Comparison of ENCODE assay signal across 24 mouse cellular contexts in the genomic region with DNA sequence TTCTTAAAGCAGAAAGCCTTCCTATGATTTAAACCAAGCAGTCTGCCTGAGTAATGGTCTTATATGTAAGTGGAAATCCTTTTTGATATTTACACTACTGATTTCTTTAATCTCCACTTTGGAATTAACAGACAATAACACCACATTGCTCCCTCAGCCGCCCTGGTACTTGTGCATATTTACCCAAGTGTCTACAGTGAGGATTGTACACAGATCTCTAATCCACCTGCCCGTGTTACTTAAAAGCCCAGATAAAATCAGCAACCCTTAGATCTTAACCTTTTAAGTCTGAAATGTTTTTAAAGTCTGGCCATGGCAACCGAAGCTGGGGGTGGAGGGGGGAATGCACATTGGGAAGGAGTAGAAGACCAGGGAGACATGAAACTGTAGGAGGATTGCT.
A peak's percentile ranks its signal among the peaks of the same experiment; 100 is the strongest.
DNase-seq lines count a peak whose midpoint lies in the region; ATAC-seq and TF ChIP-seq lines count a peak whose summit lies in the region.
"Had no signal": no experiment of that assay in that cellular context is flagged by ENCODE, and none has a peak within 500 bp of the region (broad histone marks: within the 10 kb centered on the region; RNA-seq: fewer than 3 reads in every experiment).

No protein-coding gene starts in this region.

- H3K27ac ChIP-seq in heart, embryonic 11.5 days (ENCODE audit: low read depth, low read length), result no peak overlapping the region
- H3K27ac ChIP-seq in midbrain, embryonic 14.5 days (replicated peaks; ENCODE audit: low read depth, low read length), result no peak overlapping the region
- H3K27ac ChIP-seq in midbrain, embryonic 10.5 days (replicated peaks), result no peak overlapping the region
- H3K27ac ChIP-seq in limb, embryonic 12.5 days, result peak overlapping the region; percentile 35; the same call in 1 of the 2 replicates
- H3K27ac ChIP-seq in stomach, postnatal 0 days (replicated peaks), result no peak overlapping the region
- H3K27ac ChIP-seq: embryonic facial prominence, embryonic 12.5 days; forebrain, embryonic 13.5 days; gastrocnemius, adult 2 months; hindbrain, embryonic 12.5 days had no signal

- H3K9ac ChIP-seq in heart, embryonic 11.5 days (ENCODE audit: low read depth, low read length), result no peak overlapping the region
- H3K9ac ChIP-seq in midbrain, embryonic 14.5 days (replicated peaks; ENCODE audit: low read length), result no peak overlapping the region
- no peak overlapping the region for H3K9ac ChIP-seq in limb, embryonic 12.5 days (replicated peaks)
- H3K9ac ChIP-seq in stomach, postnatal 0 days (ENCODE audit: low read length), result no peak overlapping the region
- H3K9ac ChIP-seq: embryonic facial prominence, embryonic 12.5 days; forebrain, embryonic 13.5 days; hindbrain, embryonic 12.5 days had no signal

- no peak overlapping the region for H3K4me2 ChIP-seq in heart, embryonic 11.5 days
- H3K4me2 ChIP-seq in midbrain, embryonic 14.5 days (ENCODE audit: low read length), result no peak overlapping the region
- no peak overlapping the region for H3K4me2 ChIP-seq in limb, embryonic 12.5 days
- H3K4me2 ChIP-seq in stomach, postnatal 0 days (replicated peaks; ENCODE audit: low read depth), result no peak overlapping the region
- H3K4me2 ChIP-seq: embryonic facial prominence, embryonic 12.5 days; forebrain, embryonic 13.5 days; hindbrain, embryonic 12.5 days had no signal

- H3K4me1 ChIP-seq in heart, embryonic 11.5 days (ENCODE audit: control insufficient read depth, insufficient read depth, low read length), result no peaks in the 10 kb centered on the region
- no peaks in the 10 kb centered on the region for H3K4me1 ChIP-seq in midbrain, embryonic 14.5 days (ENCODE audit: control insufficient read depth, insufficient read depth, low read length)
- peaks cover 31% of the 10 kb centered on the region for H3K4me1 ChIP-seq in midbrain, embryonic 10.5 days
- peaks cover 37% of the 10 kb centered on the region for H3K4me1 ChIP-seq in limb, embryonic 12.5 days (replicated peaks)
- H3K4me1 ChIP-seq in stomach, postnatal 0 days (replicated peaks; ENCODE audit: control insufficient read depth, insufficient read depth), result no peaks in the 10 kb centered on the region
- H3K4me1 ChIP-seq: forebrain, embryonic 13.5 days; hindbrain, embryonic 12.5 days had no signal

- no peak for TF ChIP-seq CTCF in stomach, postnatal 0 days (IDR thresholded peaks at IDR 0.05; ENCODE audit: low read depth)

- DNase-seq in heart, adult 11 months, result peak; percentile 35
- DNase-seq in midbrain, embryonic 14.5 days, result peak; percentile 2
- no peak for DNase-seq in midbrain, embryonic 10.5 days (ENCODE audit: low spot score)
- DNase-seq in stomach, postnatal 0 days (ENCODE audit: low spot score), result peak; percentile 21
- DNase-seq in layer of hippocampus, adult 9-11 months, result no peak
- DNase-seq in cerebellum, adult 9-10 months, result no peak
- DNase-seq: adrenal gland, adult 8-10 months; adrenal gland, postnatal 36 days; B cell, adult 2 months; cerebellum, adult 11 months; cerebellum, adult 9-11 months; cerebellum, postnatal 36 days; gastrocnemius, adult 2 months; gastrocnemius, postnatal 25 days; heart, postnatal 10 days; heart, postnatal 4 days had no signal

- 61% methylated on average over 3 of the region's 3 CpGs for WGBS in heart, embryonic 11.5 days (ENCODE audit: insufficient replicate concordance)
- 53% methylated on average over 3 of the region's 3 CpGs for WGBS in midbrain, embryonic 14.5 days
- 45% methylated on average over 3 of the region's 3 CpGs for WGBS in midbrain, embryonic 10.5 days
- WGBS in limb, embryonic 12.5 days, result 21% methylated on average over 3 of the region's 3 CpGs
- 22% methylated on average over 3 of the region's 3 CpGs for WGBS in stomach, postnatal 0 days

- H3K27me3 ChIP-seq in heart, embryonic 11.5 days (ENCODE audit: control insufficient read depth, insufficient read depth, low read length), result no peaks in the 10 kb centered on the region
- peaks cover 16% of the 10 kb centered on the region for H3K27me3 ChIP-seq in midbrain, embryonic 14.5 days (ENCODE audit: control insufficient read depth, insufficient read depth, low read length)
- peaks cover 91% of the 10 kb centered on the region for H3K27me3 ChIP-seq in midbrain, embryonic 10.5 days (ENCODE audit: low read depth, poor library complexity, severe bottlenecking)
- H3K27me3 ChIP-seq in limb, embryonic 12.5 days, result 0 out of 2 replicates have a peak, but pooled peaks cover 4% of the 10 kb centered on the region
- H3K27me3 ChIP-seq in stomach, postnatal 0 days (ENCODE audit: control insufficient read depth, insufficient read depth, low read length), result no peaks in the 10 kb centered on the region
- H3K27me3 ChIP-seq: embryonic facial prominence, embryonic 12.5 days; forebrain, embryonic 13.5 days had no signal

- H3K9me3 ChIP-seq in heart, embryonic 11.5 days (replicated peaks; ENCODE audit: control insufficient read depth, low read length), result no peaks in the 10 kb centered on the region
- H3K9me3 ChIP-seq in midbrain, embryonic 14.5 days (ENCODE audit: control insufficient read depth, low read length), result no peaks in the 10 kb centered on the region
- no peaks in the 10 kb centered on the region for H3K9me3 ChIP-seq in midbrain, embryonic 10.5 days (replicated peaks)
- no peaks in the 10 kb centered on the region; the same call in 1 of the 2 replicates for H3K9me3 ChIP-seq in limb, embryonic 12.5 days
- no peaks in the 10 kb centered on the region for H3K9me3 ChIP-seq in stomach, postnatal 0 days (ENCODE audit: control insufficient read depth, low read length)
- H3K9me3 ChIP-seq: embryonic facial prominence, embryonic 12.5 days; forebrain, embryonic 13.5 days; hindbrain, embryonic 12.5 days had no signal

- no peak for ATAC-seq in heart, embryonic 11.5 days (replicated peaks; ENCODE audit: insufficient number of reproducible peaks, low FRiP score, low TSS enrichment)
- no peak for ATAC-seq in midbrain, embryonic 14.5 days (ENCODE audit: low FRiP score, low TSS enrichment)
- ATAC-seq in limb, embryonic 12.5 days (ENCODE audit: insufficient number of reproducible peaks, insufficient read depth, low FRiP score, low TSS enrichment, low read depth), result no peak
- ATAC-seq in stomach, postnatal 0 days (ENCODE audit: low FRiP score, low TSS enrichment), result no peak
- ATAC-seq: CD4-positive, CD25-positive, alpha-beta regulatory T cell, adult 4 months; forebrain, embryonic 13.5 days; hindbrain, embryonic 16.5 days had no signal

- no peak overlapping the region for H3K4me3 ChIP-seq in heart, embryonic 11.5 days (ENCODE audit: low read depth, low read length)
- H3K4me3 ChIP-seq in midbrain, embryonic 14.5 days (replicated peaks; ENCODE audit: low read depth, low read length), result no peak overlapping the region
- no peak overlapping the region for H3K4me3 ChIP-seq in midbrain, embryonic 10.5 days
- no peak overlapping the region for H3K4me3 ChIP-seq in limb, embryonic 12.5 days (replicated peaks)
- no peak overlapping the region for H3K4me3 ChIP-seq in stomach, postnatal 0 days (ENCODE audit: low read depth, low read length)
- H3K4me3 ChIP-seq: embryonic facial prominence, embryonic 12.5 days; forebrain, embryonic 13.5 days; gastrocnemius, adult 2 months; hindbrain, embryonic 12.5 days had no signal

- H3K36me3 ChIP-seq in heart, embryonic 11.5 days (ENCODE audit: control insufficient read depth, insufficient read depth, low read length), result no peaks in the 10 kb centered on the region
- H3K36me3 ChIP-seq in midbrain, embryonic 14.5 days (ENCODE audit: control insufficient read depth, insufficient read depth, low read length), result no peaks in the 10 kb centered on the region
- no peaks in the 10 kb centered on the region for H3K36me3 ChIP-seq in midbrain, embryonic 10.5 days
- H3K36me3 ChIP-seq in limb, embryonic 12.5 days, result no peaks in the 10 kb centered on the region
- H3K36me3 ChIP-seq in stomach, postnatal 0 days (ENCODE audit: control insufficient read depth, insufficient read depth, low read length), result no peaks in the 10 kb centered on the region
- H3K36me3 ChIP-seq: embryonic facial prominence, embryonic 12.5 days; G1E; hindbrain, embryonic 12.5 days had no signal

- TF ChIP-seq EP300 in stomach, postnatal 0 days (optimal IDR thresholded peaks at IDR 0.05), result no peak

Comparison
In these comparisons a context has a peak if more than half of its experiments do, and no peak if none do; other contexts are left out.
1. DNase-seq: peak in heart, adult 11 months (single experiment), midbrain, embryonic 14.5 days (single experiment) and stomach, postnatal 0 days (single experiment); none in midbrain, embryonic 10.5 days (single experiment), layer of hippocampus, adult 9-11 months (single experiment) and cerebellum, adult 9-10 months (single experiment).